Mouse (Mus musculus) bone marrow, adult 2 months (tissue): ENCODE measurements around the gene Otop2. TPM values are rescaled to one million over a fixed set of nuclear protein-coding genes. Genes with fewer than 3 reads are reported as not detected.

Experiments
- H3K27ac ChIP-seq: fragments of 200-500 bp; 2 replicates; pipeline ENCODE4 v1.5.1; 2012; ENCODE audit warnings: low read depth, mild to moderate bottlenecking, control low read depth, inconsistent platforms, low read length; ENCODE audit not compliant: control insufficient read depth, poor library complexity, insufficient read depth
- H3K4me1 ChIP-seq: fragments of 200-500 bp; 2 replicates; pipeline ENCODE4 v1.6.1; 2011; ENCODE audit warnings: low read length; ENCODE audit not compliant: control insufficient read depth, insufficient read depth
- H3K4me3 ChIP-seq: fragments of 200-500 bp; replicated peaks from 2 replicates; pipeline ENCODE3; 2011; ENCODE audit warnings: mild to moderate bottlenecking, low read depth, low read length, control low read depth; ENCODE audit not compliant: control insufficient read depth
- CTCF ChIP-seq: fragments of 200-500 bp; IDR thresholded peaks from 2 replicates; pipeline ENCODE4 v1.5.1; 2011; ENCODE audit warnings: low read length, control low read depth; ENCODE audit not compliant: control insufficient read depth, insufficient read depth
- POLR2A ChIP-seq: fragments of 200-500 bp; IDR thresholded peaks from 2 replicates; pipeline ENCODE4 v1.6.1; 2011; ENCODE audit warnings: low read depth, mild to moderate bottlenecking, control low read depth, low read length, borderline replicate concordance; ENCODE audit not compliant: control insufficient read depth
- WGBS: fragments of 180-500 bp; shearing (Covaris S2); methylation state at CpG from one replicate; pipeline ENCODE4 v1.1.7; 2018; 5-methylcytosine and 5-hydroxymethylcytosine counted together
- polyA plus RNA-seq: library from polyadenylated mRNA; stranded (reverse); fragments of >200 nt; gene quantifications from 2 replicates; pipeline ENCODE4 v1.2.4, GENCODE M21; 2011; ENCODE audit warnings: low replicate concordance; ENCODE audit not compliant: missing spikeins, insufficient read depth, insufficient read length

Gene Otop2
- polyA plus RNA-seq, 1 experiment: not detected

GRCm38 (mm10) chr11:115279726-115280125, 27.2 kb upstream of the Otop2 start:
- TF ChIP-seq POLR2A (no peak), CTCF (no peak)
- Histone ChIP-seq H3K4me1 (peaks cover 4% of the 10 kb centered on the region; the same call in 1 of the 2 replicates), H3K4me3 (no peak overlapping the region), H3K27ac (no peak overlapping the region)
- WGBS: 27% methylated on average over 1 of the region's 1 CpGs

DNA sequence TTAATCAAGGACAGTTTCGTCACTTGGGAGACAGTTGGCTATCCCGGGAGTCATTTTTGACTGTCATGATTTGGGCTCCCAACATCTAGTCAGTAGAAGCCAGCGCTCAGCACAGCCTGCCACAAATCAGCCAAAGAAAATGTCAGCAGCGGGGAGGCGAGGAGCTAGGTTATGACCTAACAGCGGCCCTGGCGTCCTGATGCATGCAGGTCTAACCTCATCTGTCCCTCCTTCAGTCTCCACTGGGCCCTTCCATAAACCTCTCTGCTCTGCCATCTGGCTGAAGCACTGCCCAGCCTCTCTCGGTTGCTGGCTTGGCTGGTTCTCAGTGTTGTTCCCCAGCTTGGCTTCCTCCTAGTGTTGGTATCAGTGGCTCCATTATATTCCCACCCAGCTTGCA, 24.7 kb upstream of the Otop2 start:
- TF ChIP-seq POLR2A (no peak), CTCF (no peak)
- WGBS: 75% methylated on average over 8 of the region's 8 CpGs
- Histone ChIP-seq H3K4me1 (peaks cover 6% of the 10 kb centered on the region; the same call in 1 of the 2 replicates), H3K27ac (no peak overlapping the region), H3K4me3 (no peak overlapping the region)

- TF ChIP-seq CTCF (no peak), POLR2A (no peak)
- no peak overlapping the region for H3K4me3 ChIP-seq
- 90% methylated on average over 8 of the region's 8 CpGs for WGBS
- H3K27ac ChIP-seq: no peak overlapping the region
- peaks cover 6% of the 10 kb centered on the region; the same call in 1 of the 2 replicates for H3K4me1 ChIP-seq
These were observed 24.1 kb upstream of the Otop2 start for GRCm38 (mm10) chr11:115282723-115283485.

- 78% methylated on average over 9 of the region's 9 CpGs for WGBS
- TF ChIP-seq POLR2A (no peak), CTCF (no peak)
- Histone ChIP-seq H3K27ac (no peak overlapping the region), H3K4me1 (peaks cover 6% of the 10 kb centered on the region; the same call in 1 of the 2 replicates), H3K4me3 (no peak overlapping the region)
These were observed 23.5 kb upstream of the Otop2 start for GRCm38 (mm10) chr11:115283486-115283765.

DNA sequence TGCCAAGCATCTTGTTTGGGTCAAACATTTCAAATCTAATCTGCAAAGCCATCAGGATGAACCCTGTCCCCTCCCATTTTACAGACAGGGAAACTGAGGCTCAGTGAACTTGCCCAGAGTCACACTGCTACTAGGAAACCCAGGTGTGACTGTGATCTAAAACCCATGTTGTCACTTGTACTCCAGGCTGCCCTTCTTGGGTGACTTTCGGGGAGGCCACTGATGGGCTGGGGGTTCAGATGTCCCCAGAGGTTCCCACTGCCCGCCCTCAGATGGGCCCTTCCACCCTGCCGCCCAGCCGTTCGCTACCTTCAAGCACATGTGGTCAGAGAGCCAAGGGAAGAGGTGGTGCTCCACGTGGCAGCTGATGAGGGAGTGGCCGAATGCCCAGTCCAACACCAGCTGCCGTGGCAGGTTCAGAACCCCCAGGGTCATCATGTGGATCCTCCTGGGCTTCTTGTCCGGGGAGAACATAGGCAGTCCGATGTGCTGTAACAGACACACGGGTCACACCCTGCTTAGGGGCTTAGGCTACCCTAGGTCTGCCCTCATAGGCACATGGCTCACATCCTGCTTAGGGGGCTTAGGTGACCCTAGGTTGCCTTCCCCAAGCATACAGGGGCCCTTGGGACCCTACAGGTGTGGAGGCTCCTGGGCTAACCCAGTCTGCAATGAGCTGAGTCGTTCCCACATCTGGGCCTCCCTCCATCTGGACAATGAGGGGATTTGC, 22.9 kb upstream of the Otop2 start:
- TF ChIP-seq CTCF (no peak), POLR2A (no peak)
- Histone ChIP-seq H3K4me1 (peaks cover 6% of the 10 kb centered on the region; the same call in 1 of the 2 replicates), H3K4me3 (no peak overlapping the region), H3K27ac (no peak overlapping the region)
- WGBS: 81% methylated on average over 12 of the region's 12 CpGs

DNA sequence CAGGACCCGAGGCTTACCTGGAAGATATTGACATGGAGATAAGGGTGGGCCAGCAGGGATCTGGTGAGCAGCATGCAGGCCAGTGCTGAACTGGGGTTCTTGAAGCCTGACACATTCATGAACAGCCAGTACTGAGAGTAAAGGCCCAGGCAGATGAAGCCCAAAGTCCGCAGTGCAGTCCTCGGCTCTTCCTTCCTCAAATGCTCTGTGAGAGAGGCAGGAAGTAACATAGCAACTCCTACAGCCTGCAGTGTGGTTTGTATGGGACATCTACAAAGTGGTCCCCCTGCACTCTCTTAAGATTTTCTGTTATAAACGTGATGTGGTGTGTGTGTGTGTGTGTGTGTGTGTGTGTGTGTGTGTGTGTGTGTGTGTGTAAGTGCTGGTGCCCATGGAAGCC, 21.7 kb upstream of the Otop2 start:
- 6% methylated on average over 4 of the region's 4 CpGs for WGBS
- TF ChIP-seq POLR2A (no peak), CTCF (no peak)
- peaks cover 6% of the 10 kb centered on the region; the same call in 1 of the 2 replicates for H3K4me1 ChIP-seq
- H3K27ac ChIP-seq: peak overlapping the region; percentile 71
- peak overlapping the region; percentile 40 for H3K4me3 ChIP-seq

DNA sequence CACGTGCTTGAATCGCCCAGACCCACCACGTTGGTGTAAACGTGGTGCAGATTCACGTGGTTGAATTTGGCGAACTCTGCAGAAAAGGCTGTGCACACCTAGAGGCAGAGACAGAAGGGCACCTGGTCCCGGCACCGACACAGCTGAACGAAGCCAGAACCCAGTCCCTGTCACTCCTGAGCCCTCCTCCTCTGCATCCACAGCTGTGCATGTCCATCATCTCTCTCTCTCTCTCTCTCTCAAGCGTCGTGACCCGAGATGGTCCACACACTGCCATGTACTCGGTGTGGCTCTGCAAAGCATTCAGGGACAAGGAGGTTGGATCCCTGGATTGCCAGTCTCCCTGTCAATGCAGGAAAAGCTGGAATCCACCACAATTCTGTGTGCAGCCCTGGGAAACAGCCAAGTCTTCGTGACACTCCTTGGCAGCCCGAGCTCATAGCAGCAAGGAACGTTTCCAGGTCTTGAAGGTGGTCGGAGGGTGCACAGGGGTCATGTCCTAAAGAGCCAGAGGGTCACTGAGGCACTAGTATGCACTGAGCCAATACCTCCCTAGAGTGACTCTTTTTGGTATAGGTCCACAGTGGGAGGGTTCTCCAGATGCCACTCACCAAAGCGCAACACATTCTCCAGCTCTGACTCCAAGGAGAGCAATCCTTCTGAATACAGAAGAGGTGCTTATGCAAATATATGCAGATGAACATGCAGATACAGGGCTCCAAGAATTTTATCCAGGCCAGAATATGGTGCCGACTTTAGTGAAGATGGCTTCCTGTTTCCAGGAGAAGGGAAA, 20.6 kb upstream of the Otop2 start:
- H3K4me1 ChIP-seq: peaks cover 6% of the 10 kb centered on the region; the same call in 1 of the 2 replicates
- 72% methylated on average over 19 of the region's 19 CpGs for WGBS
- H3K27ac ChIP-seq: no peak overlapping the region
- no peak overlapping the region for H3K4me3 ChIP-seq
- TF ChIP-seq POLR2A: no peak
- TF ChIP-seq CTCF: no peak

DNA sequence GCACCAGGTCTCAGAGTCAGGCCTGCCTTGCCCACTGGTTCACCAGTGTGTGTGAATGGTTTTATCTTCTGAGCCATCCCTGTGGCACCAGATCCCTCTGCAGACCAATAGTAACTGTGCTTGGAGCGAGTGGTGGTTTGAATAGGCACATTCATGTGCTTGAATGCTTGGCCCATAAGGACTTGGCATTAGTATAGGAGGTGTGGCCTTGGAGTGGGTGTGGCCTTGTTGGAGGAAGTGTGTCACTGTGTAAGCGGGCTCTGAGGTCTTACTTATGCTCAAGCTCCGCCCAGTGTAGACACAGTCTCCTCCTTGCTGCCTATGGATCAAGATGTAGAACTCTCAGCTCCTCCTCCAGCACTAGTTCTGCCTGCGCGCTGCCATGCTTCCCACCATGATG, 19.6 kb upstream of the Otop2 start:
- TF ChIP-seq POLR2A (no peak), CTCF (no peak)
- Histone ChIP-seq H3K4me3 (no peak overlapping the region), H3K4me1 (peaks cover 6% of the 10 kb centered on the region; the same call in 1 of the 2 replicates), H3K27ac (no peak overlapping the region)
- 84% methylated on average over 5 of the region's 5 CpGs for WGBS
